Mouse (Mus musculus) right cerebral cortex, postnatal 14 days (tissue): ENCODE results near the gene H2afy.
"Not testable (repeated sequence)": the region's sequence is repeated elsewhere in the genome, so short reads cannot be mapped to it uniquely, and the experiment has no call there.

Source experiments
- DNase-seq: peaks from one replicate; pipeline ENCODE4 v3.0.0; 2022

Gene H2afy

DNA sequence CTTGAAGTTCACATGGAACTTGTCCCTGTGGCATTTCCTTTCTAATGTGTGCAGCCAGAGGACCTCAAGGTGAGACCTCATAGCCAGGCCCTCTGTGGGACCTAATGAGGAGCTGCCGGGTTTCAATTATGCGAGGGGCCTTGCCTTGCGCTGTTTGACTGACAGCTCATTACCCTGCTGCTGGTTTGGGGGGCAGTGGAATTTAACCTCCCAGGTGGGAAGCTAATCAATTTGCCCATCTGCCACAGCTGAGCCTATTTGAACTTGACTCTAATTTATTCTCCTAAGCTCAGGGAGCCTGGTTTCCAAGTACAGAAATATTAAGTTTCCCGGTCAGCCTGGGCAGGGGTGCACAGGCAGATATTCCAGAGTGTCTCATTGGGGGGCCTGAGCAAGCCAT lies 67.6 kb downstream of the H2afy start:
- DNase-seq: no peak

DNA sequence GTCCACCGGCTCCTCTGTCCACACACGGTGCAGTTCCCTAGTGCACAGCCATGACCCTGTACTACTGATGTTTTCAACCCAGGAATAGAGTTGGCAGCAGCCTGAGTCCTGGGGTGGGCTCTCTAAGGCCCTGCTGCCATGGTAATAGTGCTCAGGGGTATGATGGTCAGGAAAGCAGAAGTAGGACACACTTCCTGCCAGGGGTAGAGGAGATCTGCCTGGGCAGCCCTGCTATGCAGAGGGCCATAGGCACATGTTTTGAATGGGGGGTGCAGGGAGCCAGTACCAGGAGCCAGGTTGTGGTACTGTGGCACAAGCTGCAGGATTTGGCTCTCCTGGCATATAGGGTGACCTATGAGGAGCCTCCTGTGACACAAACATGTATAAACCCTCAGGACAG lies 69.3 kb downstream of the H2afy start:
- DNase-seq: no peak

DNA sequence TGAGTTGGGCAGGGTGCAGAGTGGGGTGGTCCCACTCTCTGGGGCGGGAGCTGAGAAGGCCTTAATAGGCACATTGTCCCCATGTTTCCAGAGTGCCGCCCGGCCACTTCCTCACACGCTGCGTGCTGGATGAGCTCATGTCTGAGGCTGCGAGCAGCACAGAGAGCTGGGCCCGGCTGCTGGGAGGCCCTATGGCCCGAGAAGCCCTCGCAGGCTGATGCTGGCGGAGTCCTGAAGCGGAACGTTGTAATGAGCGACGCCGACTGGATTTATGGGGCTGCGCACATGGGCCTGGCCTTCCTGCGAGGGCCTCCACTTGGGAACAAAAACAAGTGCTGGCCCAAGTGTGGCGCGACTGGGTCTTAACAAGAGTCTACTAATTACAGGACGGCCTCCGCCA lies 70.0 kb downstream of the H2afy start:
- no peak for DNase-seq

DNA sequence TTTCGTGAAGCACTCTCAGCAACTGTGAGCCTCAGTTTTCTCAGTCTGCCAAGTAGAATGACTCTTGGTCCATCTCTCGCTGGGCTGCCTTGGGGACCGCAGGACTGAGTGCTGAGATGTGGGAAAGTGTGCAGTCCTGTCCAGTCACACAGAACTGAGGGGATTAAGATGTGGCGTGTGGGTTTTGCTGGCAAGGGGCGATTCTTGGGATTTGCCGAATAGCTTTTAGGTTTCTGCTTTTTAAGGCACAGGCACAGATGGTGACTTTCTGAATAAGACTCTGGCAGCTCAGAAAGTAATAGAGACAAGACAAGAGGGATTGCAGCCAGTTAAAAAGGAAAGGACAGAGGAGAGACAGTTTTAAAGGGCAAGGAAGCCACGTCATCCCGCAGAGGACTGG lies 78.4 kb downstream of the H2afy start:
- no peak for DNase-seq

DNA sequence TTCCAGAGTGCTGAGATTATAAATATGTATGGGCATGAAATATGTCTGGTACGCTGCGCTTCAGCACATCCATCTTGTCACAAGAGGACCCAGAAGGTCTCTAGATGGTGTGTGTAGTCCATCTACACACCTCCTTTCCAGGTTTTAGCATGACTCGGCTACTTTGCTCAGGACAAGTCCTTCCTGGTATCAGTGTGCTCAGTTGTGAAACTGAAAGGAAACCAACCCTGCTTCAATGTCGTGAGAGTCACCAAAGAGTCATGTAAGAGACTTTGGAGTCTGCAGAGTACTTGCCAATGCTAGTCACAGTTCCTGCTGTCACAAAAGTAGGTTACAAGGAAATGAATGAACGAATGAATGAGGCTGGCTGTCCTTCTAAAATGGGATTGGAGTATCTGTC lies 80.4 kb downstream of the H2afy start:
- DNase-seq: no peak

DNA sequence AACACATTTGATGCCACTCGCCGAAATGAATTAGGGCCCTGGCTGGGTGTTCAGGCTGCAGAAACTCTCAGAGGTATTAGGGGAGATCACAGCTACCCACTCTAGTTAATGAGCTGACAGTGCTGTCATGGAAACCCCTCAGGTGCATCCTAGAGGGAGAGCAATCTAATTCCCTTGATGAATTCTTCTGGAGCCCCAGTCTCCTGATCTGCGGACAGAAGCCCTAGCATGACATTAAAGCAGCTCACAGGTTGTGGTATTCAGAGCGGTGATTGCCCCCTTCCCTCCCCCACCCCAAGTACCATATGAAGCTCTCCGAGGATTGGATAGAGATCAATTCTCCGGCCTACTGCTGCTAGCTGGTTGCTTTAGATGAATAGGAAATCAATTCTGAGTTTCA lies 82.1 kb downstream of the H2afy start:
- no peak for DNase-seq

DNA sequence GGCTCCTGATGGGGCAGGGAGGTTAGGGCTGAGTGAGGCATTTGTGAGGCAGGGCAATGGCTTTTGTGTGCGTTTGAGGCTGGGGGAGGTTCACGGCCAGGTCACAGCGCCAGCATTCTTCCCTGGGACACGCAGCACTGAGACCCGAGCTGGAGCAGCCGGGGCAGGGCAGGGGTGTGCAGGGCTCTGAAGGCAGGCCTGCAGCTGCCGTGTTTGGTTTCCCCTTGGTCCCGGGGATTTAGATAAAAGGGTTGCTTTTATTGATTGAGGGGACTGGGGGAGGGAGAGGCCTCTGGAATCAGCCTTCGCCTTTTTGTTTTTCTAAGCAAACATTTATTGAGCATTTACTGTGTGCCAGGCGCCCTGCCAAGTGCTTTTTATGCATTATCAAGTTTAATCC lies 83.4 kb downstream of the H2afy start:
- DNase-seq: no peak

DNA sequence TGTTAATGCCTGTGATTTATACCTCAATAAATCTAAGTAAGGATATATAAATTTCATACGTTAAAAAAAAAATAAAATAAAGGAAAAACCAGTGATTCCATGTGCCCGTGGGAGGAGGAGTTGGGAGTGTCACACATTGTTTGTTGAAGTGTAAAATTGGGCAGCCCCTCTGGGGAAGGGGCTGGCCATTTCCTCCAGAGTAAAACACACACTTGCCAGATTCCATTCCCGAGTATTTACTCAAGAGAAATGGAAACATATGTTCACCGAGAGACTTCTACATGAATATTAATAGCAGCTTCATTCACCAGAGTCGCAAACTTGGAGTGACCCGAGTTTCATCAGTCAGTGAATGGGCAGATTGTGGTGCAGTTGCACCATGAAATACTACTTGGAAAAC lies 85.9 kb downstream of the H2afy start:
- DNase-seq: no peak

DNA sequence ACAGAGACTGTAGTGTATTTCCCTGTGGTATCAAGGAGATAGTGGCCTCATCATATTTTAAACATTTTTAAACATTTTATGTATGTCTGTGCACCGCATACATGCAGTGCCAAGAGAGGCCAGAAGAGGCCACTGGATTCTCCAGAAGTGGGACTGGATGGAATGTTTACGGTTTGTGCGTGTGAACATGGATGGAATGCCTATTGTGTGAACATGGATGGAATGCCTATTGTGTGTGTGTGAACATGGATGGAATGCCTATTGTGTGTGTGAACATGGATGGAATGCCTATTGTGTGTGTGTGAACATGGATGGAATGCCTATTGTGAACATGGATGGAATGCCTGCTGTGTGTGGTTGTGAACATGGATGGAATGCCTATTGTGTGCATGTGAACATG lies 93.9 kb downstream of the H2afy start:
- no peak for DNase-seq

DNA sequence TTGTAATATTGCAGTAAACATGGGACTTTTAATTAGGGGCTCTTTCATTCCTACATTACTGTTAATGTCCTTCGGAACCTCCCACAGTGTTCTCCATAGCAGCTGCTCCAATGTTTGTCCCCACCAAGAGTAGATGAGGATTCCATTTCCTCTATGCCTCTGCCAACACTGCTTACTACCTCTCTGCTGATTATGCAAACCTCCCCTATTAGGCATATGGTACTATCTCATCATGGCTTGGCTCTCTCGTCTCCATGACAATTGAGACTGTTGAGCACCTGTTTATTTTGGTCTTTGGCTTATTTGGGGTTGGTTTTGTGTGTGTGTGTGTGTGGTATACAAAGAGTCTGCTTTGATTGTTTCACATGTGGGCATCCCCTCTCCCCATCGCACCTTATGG lies 95.5 kb downstream of the H2afy start:
- no peak for DNase-seq

DNA sequence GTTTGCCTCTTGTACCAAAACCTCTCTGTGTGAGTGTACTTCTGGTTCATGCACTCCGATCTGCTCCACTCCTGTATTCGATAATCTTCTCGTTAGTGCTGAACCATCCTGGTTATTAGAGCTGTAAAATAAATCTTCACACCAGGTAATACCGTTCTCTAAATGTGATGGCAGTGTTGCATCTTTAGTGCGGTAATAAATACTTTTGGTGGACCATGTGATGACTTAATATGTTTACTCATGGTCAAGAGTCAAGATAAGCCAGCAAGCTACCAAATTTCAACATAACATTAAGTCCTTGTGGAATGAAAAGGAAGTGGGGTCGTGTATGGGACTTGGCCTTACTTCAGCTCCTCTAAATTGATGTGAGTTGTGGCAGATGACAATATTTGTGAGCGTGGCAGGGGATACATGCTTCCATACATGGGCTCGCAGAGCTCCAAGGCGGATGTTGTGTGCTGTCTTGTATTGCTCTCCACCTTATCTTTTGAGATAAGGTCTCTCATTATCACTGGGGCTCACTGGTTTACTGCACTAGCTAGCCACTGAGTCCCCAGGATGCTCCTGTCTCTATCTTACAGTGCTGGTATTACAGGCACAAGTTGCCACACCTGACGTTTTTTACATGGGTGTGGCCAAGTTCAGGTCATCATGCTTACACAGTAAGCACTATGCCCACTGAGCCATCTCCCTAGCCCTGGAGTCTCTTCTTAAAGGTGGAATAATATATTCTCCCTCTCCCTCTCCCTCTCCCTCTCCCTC lies 96.4 kb downstream of the H2afy start:
- DNase-seq: no peak

DNA sequence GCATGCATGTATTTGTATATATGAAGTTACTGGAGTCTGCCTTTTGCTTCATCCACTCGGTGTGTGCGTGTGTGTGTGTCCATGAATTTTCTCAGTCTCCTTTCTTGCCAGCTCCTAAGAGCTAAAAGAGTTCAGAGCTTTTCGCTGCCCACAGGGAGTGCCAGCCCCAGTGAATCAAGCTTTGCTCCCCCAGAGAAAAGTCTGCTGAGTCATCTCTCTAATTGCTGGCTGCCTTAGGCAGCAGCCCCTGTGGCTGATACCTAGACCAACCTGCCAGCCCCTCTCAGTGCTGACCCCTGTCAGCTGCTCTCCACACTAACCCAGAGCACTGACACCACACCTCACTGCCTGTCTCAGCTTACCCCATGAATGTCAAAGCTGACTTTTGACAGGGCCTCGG lies 107.2 kb downstream of the H2afy start:
- no peak for DNase-seq

DNA sequence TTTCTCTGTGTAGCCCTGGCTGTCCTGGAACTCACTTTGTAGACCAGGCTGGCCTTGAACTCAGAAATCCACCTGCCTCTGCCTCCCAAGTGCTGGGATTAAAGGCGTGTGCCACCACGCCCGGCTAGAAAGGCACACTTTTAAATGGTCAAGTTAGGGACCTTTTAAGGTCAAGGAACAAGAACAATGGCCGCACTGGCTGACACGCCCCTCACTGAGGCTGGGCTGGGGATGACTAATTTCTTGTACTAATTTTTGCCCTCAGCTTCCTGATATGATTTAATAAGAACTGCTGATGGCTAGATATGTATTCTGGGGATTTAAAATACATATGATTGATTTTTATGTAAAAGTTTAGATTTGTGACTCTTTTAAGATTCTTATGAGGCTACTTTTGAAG lies 108.2 kb downstream of the H2afy start:
- DNase-seq: not testable (repeated sequence)

DNA sequence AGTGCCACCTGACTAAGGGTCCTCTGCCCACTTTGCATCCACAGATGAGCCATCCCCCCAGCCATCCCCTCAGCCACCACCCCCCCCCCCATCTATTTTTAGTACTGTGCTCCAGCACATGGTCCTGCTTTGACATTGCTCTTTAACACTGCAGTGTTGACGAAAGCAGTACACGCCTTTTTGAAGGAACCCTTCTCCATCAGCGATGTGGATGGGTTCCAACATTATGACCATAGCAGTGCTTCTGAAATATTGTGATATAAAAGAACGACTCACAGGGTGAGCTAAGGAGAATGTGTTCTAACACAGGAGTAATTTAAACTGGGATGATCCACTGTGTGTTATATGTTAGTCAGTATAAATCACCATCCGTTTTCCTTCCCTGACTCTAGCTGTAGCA lies 109.5 kb downstream of the H2afy start:
- no peak for DNase-seq

DNA sequence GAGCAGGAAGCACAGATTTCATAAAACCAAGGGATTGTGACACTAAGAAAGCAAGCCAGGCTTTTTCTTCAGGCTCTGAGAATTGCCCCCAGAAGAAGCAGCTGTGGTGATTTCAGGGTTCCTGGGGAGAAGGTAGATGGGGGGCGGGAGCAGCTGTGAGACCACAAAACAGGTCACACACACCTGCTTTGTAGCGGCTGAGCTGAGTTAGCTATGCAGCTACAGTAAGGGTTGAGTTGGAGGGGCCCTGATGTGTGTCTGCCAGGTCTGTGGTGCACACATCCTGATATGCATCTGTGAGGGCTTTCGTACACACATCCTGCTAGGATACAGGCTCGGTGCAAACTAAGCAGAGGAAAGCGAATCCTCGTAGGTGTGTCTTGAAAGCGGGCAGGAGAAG lies 110.1 kb downstream of the H2afy start:
- DNase-seq: no peak

DNA sequence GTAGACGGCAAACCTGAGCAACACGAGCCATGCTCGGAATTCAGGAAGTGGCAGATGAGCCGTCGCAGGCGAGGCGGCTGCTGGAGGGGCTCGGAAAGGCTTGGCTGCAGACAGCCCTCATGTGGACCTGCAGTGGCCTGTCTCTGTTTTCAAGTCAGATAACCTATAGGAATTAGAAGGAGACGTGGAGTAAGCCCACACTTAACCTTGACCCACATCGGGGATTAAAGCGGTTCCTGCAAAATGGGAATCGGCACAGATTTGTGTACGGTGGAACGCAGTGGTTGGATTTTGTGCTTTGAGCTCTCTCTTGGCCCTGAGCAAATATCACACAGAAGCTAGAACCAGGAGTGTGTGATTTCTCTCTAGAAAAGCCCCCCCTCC lies 111.1 kb downstream of the H2afy start:
- DNase-seq: no peak

DNA sequence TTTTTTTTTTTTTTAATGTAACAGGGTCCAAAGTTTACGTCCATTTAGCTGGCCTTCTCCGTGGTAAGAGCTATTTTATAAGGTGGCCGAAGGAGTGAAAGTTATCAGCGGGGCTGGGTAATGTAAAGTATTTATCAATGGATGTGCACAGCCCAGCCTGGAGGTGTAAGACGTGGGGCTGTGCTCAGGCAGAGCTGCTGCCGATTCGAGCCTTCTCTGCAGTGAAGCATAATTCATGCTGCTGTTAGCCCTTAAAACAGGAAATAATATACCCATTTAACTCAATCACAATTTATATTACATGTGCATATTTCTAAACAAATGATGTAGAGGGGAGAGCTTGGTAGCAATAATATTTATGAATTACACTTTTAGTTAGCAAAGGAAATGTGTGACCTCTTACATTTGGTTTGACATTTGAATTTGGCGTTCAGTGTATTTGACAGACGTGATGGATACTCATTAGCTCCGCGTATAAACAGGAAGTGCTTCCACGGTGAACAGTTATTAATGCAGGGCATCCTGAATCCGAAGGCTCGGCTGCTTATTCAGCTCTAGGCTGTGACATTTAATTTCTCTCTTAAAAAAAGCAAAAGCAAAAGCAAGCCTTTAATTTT lies 111.6 kb downstream of the H2afy start:
- DNase-seq: no peak
